In genomic region chr5:121895117-121895756, GRCm38 (mm10) we compare ENCODE assay signal across 12 mouse cellular contexts. TPM values are rescaled to one million over a fixed set of nuclear protein-coding genes. Genes with fewer than 3 reads are reported as not detected.
DNase-seq lines count a peak whose midpoint lies in the region; ATAC-seq and TF ChIP-seq lines count a peak whose summit lies in the region.
"Had no signal": no experiment of that assay in that cellular context is flagged by ENCODE, and none has a peak within 500 bp of the region (broad histone marks: within the 10 kb centered on the region; RNA-seq: fewer than 3 reads in every experiment).

No protein-coding gene starts in this region.

- ATAC-seq in kidney, embryonic 14.5 days (ENCODE audit: low FRiP score, low TSS enrichment): no peak
- ATAC-seq in forebrain, embryonic 15.5 days (replicated peaks): peak; percentile 57; the same call in 1 of the 2 replicates
- ATAC-seq in midbrain, embryonic 12.5 days (ENCODE audit: low FRiP score, low read depth): no peak
- no peak for ATAC-seq in activated CD4-positive, CD25-positive, alpha-beta regulatory T cell, adult 4 months

- no peaks in the 10 kb centered on the region for H3K36me3 ChIP-seq in kidney, embryonic 14.5 days (ENCODE audit: control insufficient read depth, insufficient read depth, low read length)
- H3K36me3 ChIP-seq in forebrain, embryonic 15.5 days: no peaks in the 10 kb centered on the region
- H3K36me3 ChIP-seq in midbrain, embryonic 12.5 days: no peaks in the 10 kb centered on the region
- H3K36me3 ChIP-seq: embryonic facial prominence, embryonic 12.5 days had no signal

- H3K4me3 ChIP-seq in kidney, embryonic 14.5 days (ENCODE audit: low read length): no peak overlapping the region
- peak overlapping the region; percentile 19 for H3K4me3 ChIP-seq in forebrain, embryonic 15.5 days
- H3K4me3 ChIP-seq in midbrain, embryonic 12.5 days: no peak overlapping the region
- H3K4me3 ChIP-seq: embryonic facial prominence, embryonic 12.5 days had no signal

- no peak for TF ChIP-seq CTCF in brain, embryonic 14.5 days (IDR thresholded peaks at IDR 0.05; ENCODE audit: borderline replicate concordance, extremely low read depth, insufficient read depth, insufficient read length)

- DNase-seq in kidney, postnatal 4 days: peak; percentile 25 to 30
- peak; percentile 92 for DNase-seq in brain, embryonic 14.5 days (ENCODE audit: low read depth)
- DNase-seq in thymus, postnatal 36 days: no peak
- DNase-seq: gastrocnemius, postnatal 14 days; heart, postnatal 14 days had no signal

- TF ChIP-seq POLR2A in brain, embryonic 14.5 days (IDR thresholded peaks at IDR 0.05; ENCODE audit: borderline replicate concordance, extremely low read depth, insufficient read depth, insufficient read length, poor library complexity, severe bottlenecking): no peak

- 25% methylated on average over 24 of the region's 24 CpGs for WGBS in kidney, embryonic 14.5 days
- WGBS in forebrain, embryonic 15.5 days: 16% methylated on average over 24 of the region's 24 CpGs
- 71% methylated on average over 24 of the region's 24 CpGs for WGBS in midbrain, embryonic 12.5 days

- H3K9me3 ChIP-seq in kidney, embryonic 14.5 days (ENCODE audit: control insufficient read depth, low read length): no peaks in the 10 kb centered on the region
- no peaks in the 10 kb centered on the region for H3K9me3 ChIP-seq in forebrain, embryonic 15.5 days
- H3K9me3 ChIP-seq in midbrain, embryonic 12.5 days: no peaks in the 10 kb centered on the region
- H3K9me3 ChIP-seq: embryonic facial prominence, embryonic 12.5 days had no signal

- H3K27me3 ChIP-seq in kidney, embryonic 14.5 days (ENCODE audit: control insufficient read depth, insufficient read depth, low read length): no peaks in the 10 kb centered on the region
- H3K27me3 ChIP-seq in forebrain, embryonic 15.5 days: no peaks in the 10 kb centered on the region
- H3K27me3 ChIP-seq in midbrain, embryonic 12.5 days: no peaks in the 10 kb centered on the region; the same call in none of the 2 replicates
- H3K27me3 ChIP-seq: embryonic facial prominence, embryonic 12.5 days had no signal

- peaks cover 9% of the 10 kb centered on the region for H3K4me1 ChIP-seq in kidney, embryonic 14.5 days (ENCODE audit: control insufficient read depth, insufficient read depth, low read length)
- H3K4me1 ChIP-seq in forebrain, embryonic 15.5 days: peaks cover 44% of the 10 kb centered on the region
- H3K4me1 ChIP-seq in midbrain, embryonic 12.5 days: peaks cover 19% of the 10 kb centered on the region; the same call in 1 of the 2 replicates
- H3K4me1 ChIP-seq: embryonic facial prominence, embryonic 12.5 days had no signal

- no peak overlapping the region for H3K9ac ChIP-seq in kidney, embryonic 14.5 days (ENCODE audit: low read depth, low read length)
- H3K9ac ChIP-seq in forebrain, embryonic 15.5 days (replicated peaks): 0 out of 2 replicates have a peak overlapping the region, but pooled peaks have one; percentile 1
- H3K9ac ChIP-seq in midbrain, embryonic 12.5 days (replicated peaks): no peak overlapping the region
- H3K9ac ChIP-seq: embryonic facial prominence, embryonic 12.5 days had no signal

- no peak overlapping the region for H3K4me2 ChIP-seq in kidney, embryonic 14.5 days (replicated peaks; ENCODE audit: low read depth, low read length)
- H3K4me2 ChIP-seq in forebrain, embryonic 15.5 days (replicated peaks): peak overlapping the region; percentile 35
- H3K4me2 ChIP-seq in midbrain, embryonic 12.5 days (replicated peaks): no peak overlapping the region
- H3K4me2 ChIP-seq: embryonic facial prominence, embryonic 12.5 days had no signal

- no peak overlapping the region for H3K27ac ChIP-seq in kidney, embryonic 14.5 days (ENCODE audit: low read depth, low read length)
- H3K27ac ChIP-seq in forebrain, embryonic 15.5 days (replicated peaks): peak overlapping the region; percentile 85
- peak overlapping the region; percentile 2; the same call in 1 of the 2 replicates for H3K27ac ChIP-seq in midbrain, embryonic 12.5 days (replicated peaks)
- H3K27ac ChIP-seq: embryonic facial prominence, embryonic 12.5 days; kidney, postnatal 0 days; macrophage had no signal

RNA-seq across cellular contexts. Expression of gene Pheta1, which starts 46.5 kb away (rescaled TPM):
- 16.1 and 22.6 TPM in 2 replicates for polyA plus RNA-seq in kidney, embryonic 14.5 days (2014; fragmentation: Nextera tagmentation; extraction: Ambion mirVana)
- 45.0 and 55.7 TPM in 2 replicates for polyA plus RNA-seq in brain, embryonic 14.5 days (2012; rRNA removed)
- polyA plus RNA-seq in forebrain, embryonic 15.5 days (2015; fragmentation: Nextera tagmentation; extraction: Ambion mirVana): 58.9 and 59.3 TPM in 2 replicates
- polyA plus RNA-seq in midbrain, embryonic 12.5 days (2016; fragmentation: Nextera tagmentation; extraction: Ambion mirVana): 53.0 and 53.5 TPM in 2 replicates
- 1 to 10 TPM in 1 of 2 experiments, under 1 TPM in 1; 0.60 to 1.2 TPM for polyA plus RNA-seq in activated CD4-positive, CD25-positive, alpha-beta regulatory T cell, adult 4 months (2017; shearing (Covaris generic))

RNA-seq across cellular contexts. Expression of gene Sh2b3, which starts 57.8 kb away (rescaled TPM):
- polyA plus RNA-seq in kidney, embryonic 14.5 days (2014; fragmentation: Nextera tagmentation; extraction: Ambion mirVana): 18.1 and 22.9 TPM in 2 replicates
- 10.2 and 13.5 TPM in 2 replicates for polyA plus RNA-seq in brain, embryonic 14.5 days (2012; rRNA removed)
- polyA plus RNA-seq in forebrain, embryonic 15.5 days (2015; fragmentation: Nextera tagmentation; extraction: Ambion mirVana): 5.9 and 6.7 TPM in 2 replicates
- 8.8 and 9.0 TPM in 2 replicates for polyA plus RNA-seq in midbrain, embryonic 12.5 days (2016; fragmentation: Nextera tagmentation; extraction: Ambion mirVana)
- 10 to 100 TPM in 1 of 2 experiments, 1 to 10 TPM in 1; 9.8 to 11.6 TPM for polyA plus RNA-seq in activated CD4-positive, CD25-positive, alpha-beta regulatory T cell, adult 4 months (2017; shearing (Covaris generic))

Comparison
In these comparisons a context has a peak if more than half of its experiments do, and no peak if none do; other contexts are left out.
1. DNase-seq: peak in kidney, postnatal 4 days (2 of 2) and brain, embryonic 14.5 days (single experiment); none in thymus, postnatal 36 days (0 of 2).